Mouse (Mus musculus) megakaryocyte, embryonic 14.5 days (primary cell): ENCODE measurements around the gene Pitpnm3.

Experiments used
- FLI1 ChIP-seq: IDR thresholded peaks from 2 replicates; pipeline ENCODE4 v1.6.1; 2012; ENCODE audit warnings: low read length, inconsistent platforms, mixed read lengths
- GATA1 ChIP-seq: IDR thresholded peaks from 3 replicates; pipeline ENCODE4 v1.6.1; 2012; ENCODE audit warnings: mixed read lengths, low read length, inconsistent platforms, borderline replicate concordance

GRCm38 (mm10) chr11:72016518-72017252 lies 118.9 kb downstream of the Pitpnm3 start:
- TF ChIP-seq GATA1 (no peak), FLI1 (no peak)
